Mouse (Mus musculus): ENCODE measurements around the gene Dlst.

Gene Dlst

GRCm38 (mm10) chr12:85110698-85111592 lies at the start of gene Dlst, which contains the start of gene Prox2:
TSS of gene Dlst (plus strand) at chr12:85110833.
TSS of gene Prox2 (minus strand) at chr12:85110759.
- peak; percentile 88 to 90 for DNase-seq

GRCm38 (mm10) chr12:85071043-85071442 lies 39.6 kb upstream of the Dlst start:
- no peak for DNase-seq

GRCm38 (mm10) chr12:85077100-85077499 lies 33.5 kb upstream of the Dlst start:
- no peak for DNase-seq

- no peak for DNase-seq
Measured at GRCm38 (mm10) chr12:85084257-85084656, 26.4 kb upstream of the Dlst start.

GRCm38 (mm10) chr12:85084941-85085340 lies 25.7 kb upstream of the Dlst start:
- no peak for DNase-seq

GRCm38 (mm10) chr12:85087845-85088244 lies 22.8 kb upstream of the Dlst start:
- no peak for DNase-seq

GRCm38 (mm10) chr12:85091190-85091589 lies 19.4 kb upstream of the Dlst start:
- DNase-seq = no peak

GRCm38 (mm10) chr12:85092214-85092613 lies 18.4 kb upstream of the Dlst start:
- DNase-seq = peak; percentile 82 to 83

- DNase-seq = no peak
Measured at GRCm38 (mm10) chr12:85094010-85094409, 16.6 kb upstream of the Dlst start.

- DNase-seq = no peak
Measured at GRCm38 (mm10) chr12:85094706-85095105, 15.9 kb upstream of the Dlst start.

GRCm38 (mm10) chr12:85095146-85095545 lies 15.5 kb upstream of the Dlst start:
- DNase-seq = no peak

- no peak for DNase-seq
Measured at GRCm38 (mm10) chr12:85095859-85096258, 14.8 kb upstream of the Dlst start.

GRCm38 (mm10) chr12:85101001-85101400 lies 9.6 kb upstream of the Dlst start:
- DNase-seq = no peak

- no peak for DNase-seq
Measured at GRCm38 (mm10) chr12:85101521-85102106, 9.0 kb upstream of the Dlst start.

- no peak for DNase-seq
Measured at GRCm38 (mm10) chr12:85103096-85103495, 7.5 kb upstream of the Dlst start.

- DNase-seq = no peak
Measured at GRCm38 (mm10) chr12:85104789-85105188, 5.8 kb upstream of the Dlst start.

- DNase-seq = no peak
Measured at GRCm38 (mm10) chr12:85106292-85106691, 4.3 kb upstream of the Dlst start.

- DNase-seq = no peak
Measured at GRCm38 (mm10) chr12:85108643-85109042, 2.0 kb upstream of the Dlst start.

- no peak for DNase-seq
Measured at GRCm38 (mm10) chr12:85109426-85109825, 1.2 kb upstream of the Dlst start.

- DNase-seq = no peak
Measured at GRCm38 (mm10) chr12:85110011-85110697, 479 bp upstream of the Dlst start.

- DNase-seq = no peak
Measured at GRCm38 (mm10) chr12:85112550-85113251, 2.1 kb downstream of the Dlst start.

GRCm38 (mm10) chr12:85113337-85113736 lies 2.7 kb downstream of the Dlst start:
- no peak for DNase-seq

GRCm38 (mm10) chr12:85113917-85114316 lies 3.3 kb downstream of the Dlst start:
- DNase-seq = no peak

Data from B cell, adult 2 months (primary cell).